Mouse (Mus musculus) C2C12 (cell line): ENCODE results near the gene Dkk3. TPM values are rescaled to one million over a fixed set of nuclear protein-coding genes. Genes with fewer than 3 reads are reported as not detected.

ENCODE experiments used
- H3K27me3 ChIP-seq: one replicate; pipeline ENCODE4 v1.6.1; 2011; ENCODE audit not compliant: control insufficient read depth, insufficient read depth, insufficient read length
- H3K36me3 ChIP-seq: one replicate; pipeline ENCODE4 v1.6.1; 2011; ENCODE audit not compliant: control insufficient read depth, insufficient read depth
- H3K4me3 ChIP-seq: one replicate; pipeline ENCODE4 v1.5.1; 2011; ENCODE audit warnings: mild to moderate bottlenecking, control low read depth; ENCODE audit not compliant: poor library complexity, insufficient read depth, severe bottlenecking
- H3K79me2 ChIP-seq: one replicate; pipeline ENCODE4 v1.6.1; 2011; ENCODE audit not compliant: control insufficient read depth, insufficient read depth
- H3K79me3 ChIP-seq: one replicate; pipeline ENCODE4 v1.6.1; 2011; ENCODE audit warnings: low read depth, control low read depth
- H3ac ChIP-seq: one replicate; pipeline ENCODE3; 2011; ENCODE audit warnings: low read depth; ENCODE audit not compliant: control insufficient read depth, insufficient read length
- CEBPB ChIP-seq: IDR thresholded peaks from one replicate; pipeline ENCODE4 v1.6.1; 2011; ENCODE audit warnings: low read depth, mild to moderate bottlenecking, control low read depth, moderate library complexity
- CTCF ChIP-seq: IDR thresholded peaks from one replicate; pipeline ENCODE4 v1.5.1; 2011; ENCODE audit not compliant: control insufficient read depth, insufficient read depth, insufficient read length
- FOSL1 ChIP-seq: IDR thresholded peaks from one replicate; pipeline ENCODE4 v1.8.0; 2011; ENCODE audit warnings: mild to moderate bottlenecking, low read length; ENCODE audit not compliant: poor library complexity, insufficient read depth, severe bottlenecking
- MAX ChIP-seq: IDR thresholded peaks from one replicate; pipeline ENCODE4 v1.6.1; 2011; ENCODE audit warnings: mild to moderate bottlenecking, control low read depth
- MYOD1 ChIP-seq: IDR thresholded peaks from one replicate; pipeline ENCODE4 v1.6.1; 2011; ENCODE audit warnings: low read depth; ENCODE audit not compliant: control insufficient read depth, insufficient read length
- MYOG ChIP-seq: IDR thresholded peaks from one replicate; pipeline ENCODE4 v1.6.1; 2011; ENCODE audit not compliant: control insufficient read depth, insufficient read length; ENCODE audit errors: extremely low read depth
- USF1 ChIP-seq: IDR thresholded peaks from one replicate; pipeline ENCODE4 v1.6.1; 2011; ENCODE audit warnings: low read depth, mild to moderate bottlenecking, control low read depth, moderate library complexity
- polyA plus RNA-seq: library from polyadenylated mRNA; unstranded; fragments of >200 nt; fragmentation: generic; extraction: Trizol; gene quantifications from one replicate; pipeline ENCODE4 v1.2.1, GENCODE M21; 2012; ENCODE audit warnings: missing spikeins

Dkk3 gene
- polyA plus RNA-seq, 1 experiment, result 0.01 TPM

GRCm38 (mm10) chr7:112128810-112129209, 30.0 kb downstream of the Dkk3 start:
- Histone ChIP-seq H3K79me3 (no peaks in the 10 kb centered on the region), H3K4me3 (no peak overlapping the region), H3ac (no peak overlapping the region), H3K79me2 (no peaks in the 10 kb centered on the region), H3K36me3 (no peaks in the 10 kb centered on the region), H3K27me3 (no peaks in the 10 kb centered on the region)
- no peak for TF ChIP-seq CTCF
- no peak for TF ChIP-seq MYOD1
- no peak for TF ChIP-seq CEBPB
- no peak for TF ChIP-seq FOSL1
- TF ChIP-seq MAX, result no peak
- TF ChIP-seq MYOG, result no peak
- no peak for TF ChIP-seq USF1

GRCm38 (mm10) chr7:112127954-112128353, 30.9 kb downstream of the Dkk3 start:
- Histone ChIP-seq H3K79me3 (no peaks in the 10 kb centered on the region), H3K4me3 (no peak overlapping the region), H3K36me3 (no peaks in the 10 kb centered on the region), H3K79me2 (no peaks in the 10 kb centered on the region), H3K27me3 (no peaks in the 10 kb centered on the region), H3ac (no peak overlapping the region)
- no peak for TF ChIP-seq CTCF
- TF ChIP-seq MYOD1, result no peak

GRCm38 (mm10) chr7:112127085-112127637, 31.7 kb downstream of the Dkk3 start:
- no peak overlapping the region for H3ac ChIP-seq
- TF ChIP-seq MYOD1 (no peak), CEBPB (no peak), CTCF (no peak), FOSL1 (no peak)

GRCm38 (mm10) chr7:112125625-112126260, 33.1 kb downstream of the Dkk3 start:
- Histone ChIP-seq H3K79me2 (no peaks in the 10 kb centered on the region), H3K4me3 (no peak overlapping the region)
- TF ChIP-seq MYOD1 (no peak), USF1 (no peak), CTCF (no peak), MYOG (no peak), MAX (no peak), CEBPB (no peak), FOSL1 (no peak)

More at GRCm38 (mm10) chr7:112127085-112127637, 31.7 kb downstream of the Dkk3 start:
- Histone ChIP-seq H3K79me2 (no peaks in the 10 kb centered on the region), H3K27me3 (no peaks in the 10 kb centered on the region), H3K36me3 (no peaks in the 10 kb centered on the region), H3K79me3 (no peaks in the 10 kb centered on the region), H3K4me3 (no peak overlapping the region)

GRCm38 (mm10) chr7:112123612-112124011, 35.2 kb downstream of the Dkk3 start:
- H3K4me3 ChIP-seq, result no peak overlapping the region
- TF ChIP-seq MYOG (no peak), CTCF (no peak), MAX (no peak), FOSL1 (no peak), MYOD1 (no peak), USF1 (no peak), CEBPB (no peak)
- no peaks in the 10 kb centered on the region for H3K36me3 ChIP-seq
- no peaks in the 10 kb centered on the region for H3K79me2 ChIP-seq
- H3ac ChIP-seq, result no peak overlapping the region
- H3K27me3 ChIP-seq, result no peaks in the 10 kb centered on the region
- H3K79me3 ChIP-seq, result no peaks in the 10 kb centered on the region

More at GRCm38 (mm10) chr7:112125625-112126260, 33.1 kb downstream of the Dkk3 start:
- H3K79me3 ChIP-seq, result no peaks in the 10 kb centered on the region
- H3ac ChIP-seq, result no peak overlapping the region
- H3K27me3 ChIP-seq, result no peaks in the 10 kb centered on the region
- no peaks in the 10 kb centered on the region for H3K36me3 ChIP-seq

GRCm38 (mm10) chr7:112121866-112122500, 36.9 kb downstream of the Dkk3 start:
- Histone ChIP-seq H3K4me3 (no peak overlapping the region), H3ac (no peak overlapping the region), H3K79me3 (no peaks in the 10 kb centered on the region), H3K36me3 (no peaks in the 10 kb centered on the region), H3K79me2 (no peaks in the 10 kb centered on the region), H3K27me3 (no peaks in the 10 kb centered on the region)
- no peak for TF ChIP-seq MYOD1
- no peak for TF ChIP-seq USF1
- no peak for TF ChIP-seq MAX
- no peak for TF ChIP-seq CEBPB
- no peak for TF ChIP-seq FOSL1
- TF ChIP-seq MYOG, result no peak
- TF ChIP-seq CTCF, result no peak
